Mouse (Mus musculus) frontal cortex, adult (tissue): Measurements from ENCODE around the gene Tbc1d16.

Source experiments
- ATAC-seq: cut with Nextera tagmentation; 2 replicates; pipeline ENCODE4 v1.9.2; 2017; ENCODE audit warnings: mild to moderate bottlenecking, moderate library complexity, mixed read lengths; ENCODE audit not compliant: low TSS enrichment

Gene Tbc1d16

GRCm38 (mm10) chr11:119144801-119145475 lies 83.4 kb downstream of the Tbc1d16 start:
- ATAC-seq = no peak

- no peak for ATAC-seq
Observed at GRCm38 (mm10) chr11:119143376-119144002, 84.8 kb downstream of the Tbc1d16 start.

GRCm38 (mm10) chr11:119142615-119143014 lies 85.7 kb downstream of the Tbc1d16 start:
- no peak for ATAC-seq

- ATAC-seq = no peak
Observed at GRCm38 (mm10) chr11:119139026-119139425, 89.3 kb downstream of the Tbc1d16 start.

- no peak for ATAC-seq
Observed at GRCm38 (mm10) chr11:119138205-119138604, 90.1 kb downstream of the Tbc1d16 start.

GRCm38 (mm10) chr11:119134586-119134985 lies 93.7 kb downstream of the Tbc1d16 start:
- ATAC-seq = no peak

GRCm38 (mm10) chr11:119133437-119134221 lies 94.7 kb downstream of the Tbc1d16 start:
- peak; percentile 50; the same call in 1 of the 2 replicates for ATAC-seq

GRCm38 (mm10) chr11:119132198-119133035 lies 95.9 kb downstream of the Tbc1d16 start:
- ATAC-seq = no peak

- no peak for ATAC-seq
Observed at GRCm38 (mm10) chr11:119130081-119130765, 98.1 kb downstream of the Tbc1d16 start.

GRCm38 (mm10) chr11:119129281-119130058 lies 98.8 kb downstream of the Tbc1d16 start:
- ATAC-seq = no peak

GRCm38 (mm10) chr11:119128668-119129280 lies 99.5 kb downstream of the Tbc1d16 start:
- no peak for ATAC-seq

GRCm38 (mm10) chr11:119127686-119128473 lies 100.4 kb downstream of the Tbc1d16 start:
- ATAC-seq = no peak

GRCm38 (mm10) chr11:119127147-119127546 lies 101.2 kb downstream of the Tbc1d16 start:
- no peak for ATAC-seq

GRCm38 (mm10) chr11:119125929-119126861 lies 102.1 kb downstream of the Tbc1d16 start:
- ATAC-seq = no peak

- no peak for ATAC-seq
Observed at GRCm38 (mm10) chr11:119124536-119124935, 103.8 kb downstream of the Tbc1d16 start.

- no peak for ATAC-seq
Observed at GRCm38 (mm10) chr11:119123522-119124319, 104.6 kb downstream of the Tbc1d16 start.

- ATAC-seq = no peak
Observed at GRCm38 (mm10) chr11:119122396-119122795, 105.9 kb downstream of the Tbc1d16 start.
